Mouse (Mus musculus) spleen, adult 2 months (tissue): ENCODE data around the gene Cts6.

ENCODE experiments used
- CTCF ChIP-seq: fragments of 200-500 bp; IDR thresholded peaks from 2 replicates; pipeline ENCODE4 v1.5.1; 2011; ENCODE audit warnings: mild to moderate bottlenecking, inconsistent platforms; ENCODE audit not compliant: insufficient read depth, insufficient read length, insufficient replicate concordance; ENCODE audit errors: extremely low read depth
- POLR2A ChIP-seq: fragments of 200-500 bp; IDR thresholded peaks from 2 replicates; pipeline ENCODE4 v1.6.1; 2011; ENCODE audit warnings: low read depth, low read length, inconsistent platforms

DNA sequence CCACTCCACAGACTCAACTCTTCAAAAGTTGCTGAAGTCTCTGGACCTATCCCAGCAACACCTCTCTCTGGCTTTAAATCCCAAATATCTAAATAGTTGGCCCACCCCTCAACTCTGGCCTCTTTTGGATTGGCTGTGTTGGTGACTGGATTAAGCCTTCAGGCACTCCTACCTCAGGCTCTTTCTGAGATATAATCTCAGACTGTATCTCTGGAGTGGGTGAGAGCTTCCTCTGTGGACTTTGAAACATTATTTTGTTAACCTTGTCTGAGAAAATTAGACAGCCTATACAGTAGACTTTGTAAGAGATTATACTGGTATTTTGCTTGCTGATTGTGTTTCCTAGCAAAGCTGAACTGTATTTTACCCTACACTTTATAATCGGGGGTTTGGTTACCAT is 39.1 kb downstream of the Cts6 start, which contains the start of gene Ctsr:
- no peak for TF ChIP-seq POLR2A
- no peak for TF ChIP-seq CTCF
